Mouse (Mus musculus) CH12.LX (cell line): Measurements from ENCODE around the gene Msh3.
A peak's percentile ranks its signal among the peaks of the same experiment; 100 is the strongest.

ENCODE experiments used
- CTCF ChIP-seq, 2 experiments: IDR thresholded peaks in 1 of 2; conservative IDR thresholded peaks in 1 of 2; 2 replicates each; pipeline ENCODE4 v1.5.1; 2011 to 2012; ENCODE audit warnings: low read depth in 2 of 2, low read length in 2 of 2, improper control_type of control experiment in 1 of 2, inconsistent platforms in 1 of 2, mild to moderate bottlenecking in 1 of 2, moderate library complexity in 1 of 2
- EP300 ChIP-seq: IDR thresholded peaks from 2 replicates; pipeline ENCODE4 v1.6.1; 2011; ENCODE audit warnings: low read length, improper control_type of control experiment
- IRF4 ChIP-seq: IDR thresholded peaks from 2 replicates; pipeline ENCODE4 v1.6.1; 2014; ENCODE audit warnings: low read depth, mild to moderate bottlenecking, inconsistent platforms, low read length, improper control_type of control experiment
- MAFK ChIP-seq: IDR thresholded peaks from 2 replicates; pipeline ENCODE4 v1.6.1; 2011; ENCODE audit warnings: low read length, improper control_type of control experiment; ENCODE audit not compliant: insufficient replicate concordance
- MAZ ChIP-seq: IDR thresholded peaks from 2 replicates; pipeline ENCODE4 v1.6.1; 2012; ENCODE audit warnings: low read depth, mild to moderate bottlenecking, inconsistent platforms, low read length, improper control_type of control experiment, moderate library complexity
- MEF2A ChIP-seq: IDR thresholded peaks from 2 replicates; pipeline ENCODE4 v1.6.1; 2014; ENCODE audit warnings: low read depth, mild to moderate bottlenecking, inconsistent platforms, low read length, improper control_type of control experiment, borderline replicate concordance
- ZKSCAN1 ChIP-seq: IDR thresholded peaks from 2 replicates; pipeline ENCODE4 v1.6.1; 2012; ENCODE audit warnings: low read depth, inconsistent platforms, low read length, improper control_type of control experiment, borderline replicate concordance

- no peak for TF ChIP-seq MAFK
- TF ChIP-seq EP300: no peak
- TF ChIP-seq IRF4: no peak
- TF ChIP-seq ZKSCAN1: no peak
- peak in 1 of 2 experiments; percentile 53; a peak in 2 of 4 replicates for TF ChIP-seq CTCF (conservative IDR thresholded peaks at IDR 0.05 in 1 of 2, IDR thresholded peaks at IDR 0.05 in 1 of 2; ENCODE audit: low read depth in 2 of 2, low read length in 2 of 2)
- TF ChIP-seq MAZ: no peak
- TF ChIP-seq MEF2A: no peak
Observed at GRCm38 (mm10) chr13:92357644-92358043, 2.8 kb upstream of the Msh3 start.
